Mouse (Mus musculus): ENCODE measurements around the gene Olfr12.

DNA sequence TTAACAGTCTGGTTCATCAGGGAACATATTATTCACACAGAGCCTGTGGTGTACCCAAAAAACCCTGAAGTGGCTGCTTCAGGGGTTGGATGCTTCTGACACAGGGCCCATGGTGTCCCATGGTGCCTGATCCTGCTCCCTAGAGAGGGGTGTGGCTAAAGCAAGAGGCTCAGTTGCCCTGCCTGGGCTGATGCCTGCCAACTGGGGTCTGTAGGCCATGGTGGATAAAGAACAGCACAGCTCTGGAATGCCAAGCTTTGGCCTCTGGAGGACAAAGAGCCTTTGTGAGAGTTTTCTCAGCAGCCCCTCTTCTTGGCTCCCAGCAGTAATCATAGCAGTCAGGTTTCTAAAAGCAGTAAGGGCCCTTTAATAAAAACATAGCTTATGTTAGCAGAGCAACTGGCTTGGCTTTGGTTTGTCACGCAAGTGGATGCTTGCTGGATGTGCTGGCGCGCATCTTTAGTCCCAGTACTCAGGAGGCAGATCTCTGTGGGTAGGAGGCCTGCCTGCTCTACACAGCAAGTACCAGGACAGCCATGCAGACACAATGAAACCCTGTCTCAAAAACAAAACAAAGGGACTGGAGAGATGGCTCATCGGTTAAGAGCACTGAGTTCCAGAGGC, 17.5 kb downstream of the Olfr12 start:
- TF ChIP-seq USF1 (IDR thresholded peaks at IDR 0.05; ENCODE audit: low read depth): no peak
- no peak for TF ChIP-seq MYOD1 (IDR thresholded peaks at IDR 0.05; ENCODE audit: control insufficient read depth, insufficient read length, low read depth)
- TF ChIP-seq CTCF (IDR thresholded peaks at IDR 0.05; ENCODE audit: control insufficient read depth, insufficient read depth, insufficient read length): no peak
- no peak for TF ChIP-seq MAX (IDR thresholded peaks at IDR 0.05)
- no peak for TF ChIP-seq MYOG (IDR thresholded peaks at IDR 0.05; ENCODE audit: control insufficient read depth, extremely low read depth, insufficient read length)
- TF ChIP-seq FOSL1 (IDR thresholded peaks at IDR 0.05; ENCODE audit: insufficient read depth, low read length, poor library complexity, severe bottlenecking): no peak
- no peak for TF ChIP-seq CEBPB (IDR thresholded peaks at IDR 0.05; ENCODE audit: low read depth)
